Mouse (Mus musculus) embryonic facial prominence, embryonic 15.5 days (tissue): ENCODE measurements around the gene Tssk6. TPM values are rescaled to one million over a fixed set of nuclear protein-coding genes. Genes with fewer than 3 reads are reported as not detected.
A peak's percentile ranks its signal among the peaks of the same experiment; 100 is the strongest.

Experiments
- ATAC-seq: fragments of 200-750 bp; cut with Nextera tagmentation; 2 replicates; pipeline ENCODE4 v1.8.0; 2017; ENCODE audit warnings: low read depth, moderate TSS enrichment; ENCODE audit not compliant: insufficient number of reproducible peaks, low FRiP score, low TSS enrichment
- H3K27ac ChIP-seq: fragments of 300-500 bp; sonication (generic); replicated peaks from 2 replicates; pipeline ENCODE4 v1.5.1; 2015; ENCODE audit warnings: mild to moderate bottlenecking, inconsistent platforms
- H3K27me3 ChIP-seq: fragments of 300-500 bp; sonication (generic); 2 replicates; pipeline ENCODE4 v1.6.1; 2015; ENCODE audit warnings: inconsistent platforms
- H3K36me3 ChIP-seq: fragments of 300-500 bp; sonication (generic); 2 replicates; pipeline ENCODE4 v1.6.1; 2015; ENCODE audit warnings: mild to moderate bottlenecking, inconsistent platforms
- H3K4me1 ChIP-seq: fragments of 300-500 bp; sonication (generic); 2 replicates; pipeline ENCODE4 v1.6.1; 2015; ENCODE audit warnings: inconsistent platforms
- H3K4me2 ChIP-seq: fragments of 300-500 bp; sonication (generic); replicated peaks from 2 replicates; pipeline ENCODE4 v1.6.1; 2015; ENCODE audit warnings: mild to moderate bottlenecking, inconsistent platforms
- H3K4me3 ChIP-seq: fragments of 300-500 bp; sonication (generic); replicated peaks from 2 replicates; pipeline ENCODE4 v1.5.1; 2015; ENCODE audit warnings: mild to moderate bottlenecking, inconsistent platforms
- H3K9ac ChIP-seq: fragments of 300-500 bp; sonication (generic); 2 replicates; pipeline ENCODE4 v1.6.1; 2015; ENCODE audit warnings: inconsistent platforms
- H3K9me3 ChIP-seq: fragments of 300-500 bp; sonication (generic); replicated peaks from 2 replicates; pipeline ENCODE4 v1.6.1; 2016; ENCODE audit warnings: inconsistent platforms
- WGBS: fragments of 180-500 bp; shearing (Covaris S2); methylation state at CpG from one replicate; pipeline ENCODE4 v1.1.7; 2015; 5-methylcytosine and 5-hydroxymethylcytosine counted together
- polyA plus RNA-seq: library from polyadenylated mRNA; unstranded; fragments of >200 nt; fragmentation: Nextera tagmentation; extraction: Ambion mirVana; gene quantifications from 2 replicates; pipeline ENCODE4 v1.2.1, GENCODE M21; 2015

Gene Tssk6
- polyA plus RNA-seq, 1 experiment from 2014 or later = 4.0 TPM

DNA sequence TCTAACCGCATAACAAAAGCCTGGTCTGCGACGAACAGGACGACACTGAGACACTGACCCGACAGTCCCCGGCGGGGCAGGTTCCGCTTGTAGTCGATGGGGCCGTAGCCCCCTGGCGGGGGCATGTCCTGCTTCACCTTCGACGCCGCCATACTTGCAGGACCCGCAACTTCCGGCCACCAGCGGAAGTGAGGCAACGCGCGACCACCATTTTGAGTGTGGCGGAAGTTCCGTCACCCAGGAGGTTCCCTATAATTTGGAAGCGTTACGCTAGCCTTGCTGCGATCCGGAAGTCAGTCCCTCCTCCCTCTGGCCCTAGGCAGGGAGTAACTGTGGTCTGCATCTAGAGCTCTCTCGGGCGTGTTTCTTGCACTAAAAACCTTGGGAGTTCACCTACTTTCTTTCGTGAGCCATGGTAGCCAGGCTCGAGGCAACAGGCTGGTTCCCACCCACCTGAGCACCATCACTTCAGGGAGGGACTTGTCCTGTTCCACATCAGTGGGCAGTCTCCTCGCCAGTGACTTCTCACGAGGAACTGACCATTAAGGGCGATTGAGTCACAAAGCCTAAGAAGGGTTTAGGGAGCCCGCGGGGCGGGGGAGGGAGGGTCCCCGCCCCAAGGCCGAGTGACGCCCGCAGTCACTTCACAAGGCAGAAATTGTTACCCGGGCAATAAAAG lies 361 bp upstream of the Tssk6 start:
- Histone ChIP-seq H3K9ac (peak overlapping the region; percentile 66), H3K27me3 (no peaks in the 10 kb centered on the region), H3K4me1 (peaks cover 43% of the 10 kb centered on the region), H3K4me2 (peak overlapping the region; percentile 95), H3K36me3 (peaks cover 16% of the 10 kb centered on the region; the same call in 1 of the 2 replicates), H3K4me3 (peak overlapping the region; percentile 79), H3K9me3 (no peaks in the 10 kb centered on the region), H3K27ac (peak overlapping the region; percentile 96)
- peak; percentile 76 for ATAC-seq
- WGBS = under 1% methylated on average over 41 of the region's 41 CpGs

GRCm38 (mm10) chr8:69903063-69903542 lies 1.1 kb downstream of the Tssk6 start:
- WGBS = under 1% methylated on average over 44 of the region's 45 CpGs
- Histone ChIP-seq H3K4me2 (peak overlapping the region; percentile 95), H3K9me3 (no peaks in the 10 kb centered on the region), H3K36me3 (peaks cover 18% of the 10 kb centered on the region), H3K4me1 (peaks cover 38% of the 10 kb centered on the region), H3K27me3 (no peaks in the 10 kb centered on the region), H3K9ac (peak overlapping the region; percentile 66), H3K27ac (peak overlapping the region; percentile 96), H3K4me3 (peak overlapping the region; percentile 79)
- ATAC-seq = peak; percentile 91

DNA sequence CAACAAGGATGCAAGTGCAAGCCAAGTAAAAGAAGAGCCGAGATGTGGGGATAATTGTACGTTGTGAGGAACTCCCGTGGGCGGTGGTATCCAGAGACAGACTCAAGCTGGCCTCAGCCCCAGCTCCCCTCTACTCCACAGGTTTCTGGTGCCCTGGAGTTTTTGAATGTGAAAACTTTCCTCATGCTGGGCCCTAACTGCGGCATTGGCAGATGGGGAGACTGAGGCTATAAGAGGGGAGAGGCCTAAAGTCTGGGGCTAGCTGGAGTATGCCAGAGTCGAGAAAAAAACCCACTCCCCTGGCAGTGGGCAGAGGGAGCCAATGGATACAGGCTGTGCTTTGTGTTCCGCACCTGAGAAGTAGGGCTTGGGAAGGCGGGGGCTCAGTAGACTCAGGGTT lies 2.1 kb downstream of the Tssk6 start:
- Histone ChIP-seq H3K4me2 (no peak overlapping the region), H3K4me1 (peaks cover 38% of the 10 kb centered on the region), H3K27me3 (no peaks in the 10 kb centered on the region), H3K27ac (no peak overlapping the region), H3K9ac (no peak overlapping the region), H3K36me3 (peaks cover 21% of the 10 kb centered on the region), H3K4me3 (no peak overlapping the region), H3K9me3 (no peaks in the 10 kb centered on the region)
- 79% methylated on average over 8 of the region's 8 CpGs for WGBS
- no peak for ATAC-seq

DNA sequence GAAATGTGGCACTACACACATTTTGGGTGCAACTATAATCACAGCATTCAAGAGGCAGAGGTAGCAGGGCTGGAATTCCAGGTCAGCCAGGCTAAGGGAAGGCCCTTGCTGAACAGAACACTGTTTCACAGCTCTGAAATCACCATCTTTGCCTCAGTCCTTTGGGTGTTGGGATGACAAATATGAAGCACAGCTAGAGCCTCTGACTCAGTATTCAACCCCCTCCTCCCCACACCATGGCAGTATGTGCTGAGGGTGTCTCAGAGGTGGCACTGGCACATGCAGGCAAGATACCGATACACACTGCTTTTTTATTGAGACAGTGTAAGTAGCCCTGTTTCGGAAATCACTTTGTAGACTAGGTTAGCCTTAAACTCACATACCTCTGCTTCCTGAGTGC lies 4.3 kb downstream of the Tssk6 start:
- no peak overlapping the region for H3K4me2 ChIP-seq
- H3K9me3 ChIP-seq = no peaks in the 10 kb centered on the region
- peaks cover 43% of the 10 kb centered on the region for H3K36me3 ChIP-seq
- H3K9ac ChIP-seq = no peak overlapping the region
- peaks cover 20% of the 10 kb centered on the region; the same call in 1 of the 2 replicates for H3K4me1 ChIP-seq
- no peak overlapping the region for H3K4me3 ChIP-seq
- 93% methylated on average over 2 of the region's 2 CpGs for WGBS
- no peak overlapping the region for H3K27ac ChIP-seq
- no peak for ATAC-seq
- no peaks in the 10 kb centered on the region for H3K27me3 ChIP-seq

DNA sequence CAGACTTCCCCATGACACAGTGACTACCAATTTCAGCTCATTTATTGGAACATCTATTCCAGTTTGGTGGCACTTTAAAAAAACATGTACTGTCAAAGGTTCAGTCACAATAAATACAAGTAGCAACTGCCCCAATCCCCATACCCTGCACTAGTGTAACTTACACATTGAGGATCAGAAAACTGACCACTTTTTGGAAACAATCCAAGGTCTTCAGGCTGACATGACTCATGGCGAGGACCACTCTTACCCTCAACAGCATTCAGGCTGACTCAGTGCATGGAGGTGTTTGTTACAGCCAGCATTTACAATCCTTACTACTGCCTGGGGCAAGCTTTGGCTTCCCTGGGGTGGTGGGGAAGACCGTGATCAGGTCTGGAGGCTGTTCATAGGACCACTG lies 5.1 kb downstream of the Tssk6 start:
- 84% methylated on average over 2 of the region's 2 CpGs for WGBS
- Histone ChIP-seq H3K4me1 (peaks cover 15% of the 10 kb centered on the region; the same call in 1 of the 2 replicates), H3K9me3 (no peaks in the 10 kb centered on the region), H3K36me3 (peaks cover 51% of the 10 kb centered on the region), H3K9ac (no peak overlapping the region), H3K4me3 (no peak overlapping the region), H3K27me3 (no peaks in the 10 kb centered on the region), H3K4me2 (no peak overlapping the region), H3K27ac (no peak overlapping the region)
- ATAC-seq = no peak

- Histone ChIP-seq H3K4me3 (no peak overlapping the region), H3K9me3 (no peaks in the 10 kb centered on the region), H3K27ac (no peak overlapping the region), H3K9ac (no peak overlapping the region), H3K36me3 (peaks cover 95% of the 10 kb centered on the region), H3K27me3 (no peaks in the 10 kb centered on the region), H3K4me2 (no peak overlapping the region), H3K4me1 (no peaks in the 10 kb centered on the region)
- 93% methylated on average over 13 of the region's 13 CpGs for WGBS
- no peak for ATAC-seq
Measured at GRCm38 (mm10) chr8:69911917-69912316, 9.9 kb downstream of the Tssk6 start.

GRCm38 (mm10) chr8:69912478-69913074 lies 10.6 kb downstream of the Tssk6 start:
- WGBS = 86% methylated on average over 12 of the region's 12 CpGs
- no peaks in the 10 kb centered on the region for H3K27me3 ChIP-seq

DNA sequence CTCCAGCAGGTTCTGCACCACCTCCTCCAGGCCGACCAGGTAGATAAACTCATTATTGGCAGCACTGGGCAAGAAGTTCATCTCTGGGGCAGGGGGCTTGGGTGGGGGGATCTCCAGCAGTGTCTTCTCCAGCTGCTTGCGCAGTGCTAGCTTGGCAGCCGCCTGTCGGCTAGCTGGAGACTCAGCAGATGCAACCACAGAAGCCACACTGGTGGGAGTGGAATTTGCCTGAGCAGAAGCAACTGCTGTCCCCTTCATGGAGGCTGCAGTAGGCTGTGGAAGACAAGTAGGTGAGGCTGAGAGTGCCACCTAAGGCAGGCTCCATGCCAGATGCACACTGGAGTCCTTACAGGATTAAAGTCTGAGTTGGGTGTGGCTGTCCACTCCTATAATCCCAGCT lies 12.5 kb downstream of the Tssk6 start:
- WGBS = 80% methylated on average over 4 of the region's 4 CpGs
- 0 out of 2 replicates have a peak, but pooled peaks cover 7% of the 10 kb centered on the region for H3K4me1 ChIP-seq
- no peak overlapping the region for H3K4me3 ChIP-seq
- no peak for ATAC-seq
- H3K9ac ChIP-seq = no peak overlapping the region
- peaks cover 85% of the 10 kb centered on the region for H3K36me3 ChIP-seq
- no peak overlapping the region for H3K27ac ChIP-seq
- H3K9me3 ChIP-seq = no peaks in the 10 kb centered on the region
- no peak overlapping the region for H3K4me2 ChIP-seq
- no peaks in the 10 kb centered on the region for H3K27me3 ChIP-seq

More at GRCm38 (mm10) chr8:69912478-69913074, 10.6 kb downstream of the Tssk6 start:
- Histone ChIP-seq H3K4me2 (no peak overlapping the region), H3K27ac (no peak overlapping the region), H3K36me3 (peaks cover 99% of the 10 kb centered on the region), H3K9ac (no peak overlapping the region), H3K4me1 (no peaks in the 10 kb centered on the region), H3K4me3 (no peak overlapping the region), H3K9me3 (no peaks in the 10 kb centered on the region)
- ATAC-seq = no peak

- Histone ChIP-seq H3K4me1 (peaks cover 18% of the 10 kb centered on the region), H3K4me2 (no peak overlapping the region), H3K9ac (no peak overlapping the region), H3K27ac (no peak overlapping the region), H3K9me3 (no peaks in the 10 kb centered on the region), H3K27me3 (no peaks in the 10 kb centered on the region), H3K4me3 (no peak overlapping the region), H3K36me3 (peaks cover 72% of the 10 kb centered on the region)
- ATAC-seq = no peak
- WGBS = 42% methylated on average over 5 of the region's 5 CpGs
Measured at GRCm38 (mm10) chr8:69915748-69916147, 13.8 kb downstream of the Tssk6 start.

DNA sequence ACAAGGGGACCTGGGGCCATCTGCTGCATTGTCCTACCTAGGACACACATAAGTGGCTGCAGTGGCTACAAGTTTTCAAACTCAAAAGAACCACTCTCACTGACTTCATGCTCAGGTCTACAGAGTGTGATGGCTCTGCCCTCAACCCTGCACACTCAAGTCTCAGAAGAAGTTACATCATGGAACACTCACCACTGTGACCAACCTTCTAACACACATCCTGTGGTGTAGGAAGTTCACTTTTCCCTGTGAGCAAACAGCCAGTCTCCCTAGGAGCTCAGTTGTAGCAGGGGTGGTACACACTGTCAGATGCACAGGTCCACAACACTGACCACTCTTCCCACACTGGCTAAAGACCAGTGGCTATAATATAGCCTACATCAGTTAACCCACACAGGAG lies 16.5 kb downstream of the Tssk6 start:
- H3K9ac ChIP-seq = no peak overlapping the region
- H3K9me3 ChIP-seq = no peaks in the 10 kb centered on the region
- peaks cover 45% of the 10 kb centered on the region for H3K36me3 ChIP-seq
- no peaks in the 10 kb centered on the region for H3K27me3 ChIP-seq
- H3K4me3 ChIP-seq = no peak overlapping the region
- H3K4me1 ChIP-seq = peaks cover 28% of the 10 kb centered on the region
- H3K4me2 ChIP-seq = no peak overlapping the region
- H3K27ac ChIP-seq = no peak overlapping the region
- ATAC-seq = no peak

GRCm38 (mm10) chr8:69919010-69919409 lies 17.0 kb downstream of the Tssk6 start:
- Histone ChIP-seq H3K4me2 (no peak overlapping the region), H3K4me1 (peaks cover 28% of the 10 kb centered on the region), H3K27me3 (no peaks in the 10 kb centered on the region), H3K4me3 (no peak overlapping the region), H3K27ac (peak overlapping the region; percentile 56; the same call in 1 of the 2 replicates), H3K9ac (no peak overlapping the region), H3K36me3 (peaks cover 40% of the 10 kb centered on the region), H3K9me3 (no peaks in the 10 kb centered on the region)
- ATAC-seq = no peak
- WGBS = 47% methylated on average over 1 of the region's 1 CpGs
